Mouse (Mus musculus) left cerebral cortex, adult 2 months (tissue): ENCODE data around the gene Lrrc23. TPM values are rescaled to one million over a fixed set of nuclear protein-coding genes. Genes with fewer than 3 reads are reported as not detected.

Experiments
- DNase-seq, 2 experiments: peaks; one replicate each; pipeline ENCODE4 v3.0.0; 2021 to 2022; ENCODE audit warnings: low spot score in 2 of 2, mixed read lengths in 1 of 2; ENCODE audit errors: extremely low spot score in 1 of 2
- H3K27ac ChIP-seq: fragments of 200-600 bp; 2 replicates; pipeline ENCODE4 v1.8.1; 2022
- H3K4me3 ChIP-seq: fragments of 200-600 bp; 2 replicates; pipeline ENCODE4 v1.8.1; 2022
- CTCF ChIP-seq: fragments of 200-600 bp; IDR thresholded peaks from 2 replicates; pipeline ENCODE4 v1.8.1; 2022; ENCODE audit warnings: antibody characterized with exemption, mild to moderate bottlenecking, moderate library complexity
- intact Hi-C: fragments of 180-260 bp; cut with DNase I; formaldehyde crosslinking; loops from one replicate; pipeline ENCODE4 v1.15.1; 2025
- total RNA-seq, 2 experiments: library from RNA; stranded (reverse); gene quantifications; 2 replicates each; pipeline ENCODE4 v1.2.3; 2021

The Lrrc23 gene
- total RNA-seq, 2 experiments from 2014 or later, result 1.6 to 1.9 TPM

- TF ChIP-seq CTCF, result no peak
- DNase-seq, result no peak
- Histone ChIP-seq H3K27ac (no peak overlapping the region), H3K4me3 (no peak overlapping the region)
- intact Hi-C loops, result no loop called here
Observed at GRCm38 (mm10) chr6:124786756-124787420, 7.4 kb upstream of the Lrrc23 start.

GRCm38 (mm10) chr6:124782436-124782835, 2.9 kb upstream of the Lrrc23 start:
- no peak overlapping the region for H3K4me3 ChIP-seq
- no peak overlapping the region for H3K27ac ChIP-seq
- no peak for TF ChIP-seq CTCF
- intact Hi-C loops, result no loop called here
- DNase-seq, result no peak

- Histone ChIP-seq H3K27ac (no peak overlapping the region), H3K4me3 (no peak overlapping the region)
- no peak for TF ChIP-seq CTCF
- DNase-seq, result no peak
- intact Hi-C loops, result no loop called here
Observed at GRCm38 (mm10) chr6:124780917-124781316, 1.4 kb upstream of the Lrrc23 start.

- intact Hi-C loops, result no loop called here
- TF ChIP-seq CTCF, result no peak
- DNase-seq, result no peak
- Histone ChIP-seq H3K27ac (no peak overlapping the region), H3K4me3 (peak overlapping the region; percentile 36)
Observed at GRCm38 (mm10) chr6:124779984-124780416, 473 bp upstream of the Lrrc23 start.

GRCm38 (mm10) chr6:124770511-124770910, 9.0 kb downstream of the Lrrc23 start:
- no peak overlapping the region for H3K27ac ChIP-seq
- no peak for DNase-seq
- intact Hi-C loops, result no loop called here
- no peak overlapping the region for H3K4me3 ChIP-seq
- no peak for TF ChIP-seq CTCF

GRCm38 (mm10) chr6:124770013-124770412, 9.5 kb downstream of the Lrrc23 start:
- no peak for DNase-seq
- H3K4me3 ChIP-seq, result peak overlapping the region; percentile 79
- intact Hi-C loops, result no loop called here
- peak overlapping the region; percentile 97 for H3K27ac ChIP-seq
- TF ChIP-seq CTCF, result no peak

- intact Hi-C loops, result loop anchor here (1.0 kb wide), 2 partner anchors 36 to 40 kb away; no protein-coding TSS in a partner anchor
- Histone ChIP-seq H3K4me3 (peak within 1 kb of the TSS; percentile 79), H3K27ac (peak within 1 kb of the TSS; percentile 97)
- TF ChIP-seq CTCF, result no peak
- DNase-seq, result peak; percentile 76 to 82
Observed at GRCm38 (mm10) chr6:124769101-124769765, 10.3 kb downstream of the Lrrc23 start, which contains the start of gene Eno2. Gene Eno2 (minus strand): TSS chr6:124769673.

- intact Hi-C loops, result loop anchor here (1.0 kb wide), 2 partner anchors 37 to 41 kb away; no protein-coding TSS in a partner anchor
- no peak for DNase-seq
- Histone ChIP-seq H3K27ac (peak overlapping the region; percentile 97), H3K4me3 (peak overlapping the region; percentile 79)
- TF ChIP-seq CTCF, result no peak
Observed at GRCm38 (mm10) chr6:124768704-124769044, 10.9 kb downstream of the Lrrc23 start.

GRCm38 (mm10) chr6:124767920-124768703, 11.4 kb downstream of the Lrrc23 start:
- DNase-seq, result peak; percentile 56 to 64

GRCm38 (mm10) chr6:124767536-124767919, 12.0 kb downstream of the Lrrc23 start:
- Histone ChIP-seq H3K27ac (peak overlapping the region; percentile 97), H3K4me3 (peak overlapping the region; percentile 79)
- TF ChIP-seq CTCF, result no peak
- no peak for DNase-seq
- intact Hi-C loops, result no loop called here

More at GRCm38 (mm10) chr6:124767920-124768703, 11.4 kb downstream of the Lrrc23 start:
- Histone ChIP-seq H3K4me3 (peak overlapping the region; percentile 79), H3K27ac (peak overlapping the region; percentile 97)
- no peak for TF ChIP-seq CTCF
- intact Hi-C loops, result no loop called here

- Histone ChIP-seq H3K27ac (no peak overlapping the region), H3K4me3 (no peak overlapping the region)
- intact Hi-C loops, result no loop called here
- no peak for TF ChIP-seq CTCF
- DNase-seq, result no peak
Observed at GRCm38 (mm10) chr6:124765951-124766350, 13.6 kb downstream of the Lrrc23 start.

- TF ChIP-seq CTCF, result peak; percentile 91
- intact Hi-C loops, result loop anchor here (5.0 kb wide), 1 partner anchor 187 kb away; the partner anchor contains the start of gene C1rb
- H3K4me3 ChIP-seq, result no peak overlapping the region
- peak; percentile 80 to 82 for DNase-seq
- H3K27ac ChIP-seq, result peak overlapping the region; percentile 86
Observed at GRCm38 (mm10) chr6:124759259-124759658, 20.3 kb downstream of the Lrrc23 start.
